In the genomic region with DNA sequence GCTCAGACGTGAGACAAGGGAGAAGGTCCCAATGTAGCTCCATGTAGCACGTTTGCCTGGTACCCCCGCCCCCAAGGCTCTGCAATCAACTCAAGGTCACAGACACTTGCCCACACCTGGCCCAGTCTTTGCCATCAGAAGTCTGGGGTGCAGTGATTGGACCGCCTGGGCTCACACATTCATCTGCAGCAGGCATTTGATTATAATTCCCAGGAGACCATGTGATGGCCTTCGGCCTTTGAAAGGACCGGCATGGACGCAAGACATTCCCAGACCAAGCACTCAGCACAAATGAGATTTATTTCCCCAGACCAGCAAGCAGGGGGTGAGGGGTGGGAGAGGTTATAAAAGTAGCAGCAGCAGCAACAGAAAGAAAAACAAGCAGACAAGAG, we compare ENCODE assay signal across 8 mouse cellular contexts. TPM values are rescaled to one million over a fixed set of nuclear protein-coding genes. Genes with fewer than 3 reads are reported as not detected.
DNase-seq lines count a peak whose midpoint lies in the region; ATAC-seq and TF ChIP-seq lines count a peak whose summit lies in the region.

No protein-coding gene starts in this region.

- no peak for TF ChIP-seq CTCF in lung, embryonic 14.5 days (IDR thresholded peaks at IDR 0.05; ENCODE audit: low read depth)
- no peak for TF ChIP-seq CTCF in brain, embryonic 14.5 days (IDR thresholded peaks at IDR 0.05; ENCODE audit: borderline replicate concordance, extremely low read depth, insufficient read depth, insufficient read length)
- TF ChIP-seq CTCF in cerebellum, adult 2 months (IDR thresholded peaks at IDR 0.05; ENCODE audit: borderline replicate concordance, insufficient read depth, low read depth, low read length): no peak

- DNase-seq in lung, embryonic 14.5 days: peak; percentile 44
- no peak for DNase-seq in lung, adult 18-20 months
- DNase-seq in brain, embryonic 14.5 days (ENCODE audit: low read depth): peak; percentile 14
- peak; percentile 91 for DNase-seq in kidney, adult 11 months
- DNase-seq in lung, postnatal 10 days: peak; percentile 59
- no peak for DNase-seq in frontal cortex, adult 2 months (ENCODE audit: extremely low spot score in 1 of 2, low spot score in 1 of 2)
- DNase-seq in thymus, postnatal 0 days (ENCODE audit: low spot score): no peak
- no peak for DNase-seq in cerebellum, adult 2 months

- no peak for TF ChIP-seq POLR2A in brain, embryonic 14.5 days (IDR thresholded peaks at IDR 0.05; ENCODE audit: borderline replicate concordance, extremely low read depth, insufficient read depth, insufficient read length, poor library complexity, severe bottlenecking)
- TF ChIP-seq POLR2A in cerebellum, adult 2 months (IDR thresholded peaks at IDR 0.05; ENCODE audit: borderline replicate concordance, insufficient read depth, low read length): no peak

- peak overlapping the region; percentile 92 for H3K27ac ChIP-seq in lung, embryonic 14.5 days (ENCODE audit: low read depth)
- no peak overlapping the region for H3K27ac ChIP-seq in cerebellum, adult 2 months (ENCODE audit: insufficient read depth, low read length)

- H3K4me3 ChIP-seq in lung, embryonic 14.5 days (ENCODE audit: low read depth, low read length): no peak overlapping the region
- H3K4me3 ChIP-seq in cerebellum, adult 2 months (replicated peaks; ENCODE audit: insufficient read depth, low read depth, low read length): no peak overlapping the region

- WGBS in lung, embryonic 14.5 days: 5% methylated on average over 7 of the region's 7 CpGs
- WGBS in cerebellum, adult 2 months: 63% methylated on average over 7 of the region's 7 CpGs

- H3K36me3 ChIP-seq in lung, embryonic 14.5 days (ENCODE audit: insufficient read depth): no peaks in the 10 kb centered on the region

- peak; percentile 62 for ATAC-seq in lung, embryonic 14.5 days (ENCODE audit: insufficient read depth)

- no peaks in the 10 kb centered on the region for H3K27me3 ChIP-seq in lung, embryonic 14.5 days (ENCODE audit: insufficient read depth, low read length)
- no peaks in the 10 kb centered on the region for H3K27me3 ChIP-seq in cerebellum, adult 2 months (ENCODE audit: control insufficient read depth, insufficient read depth, low read length)

- H3K9me3 ChIP-seq in lung, embryonic 14.5 days (ENCODE audit: low read depth, low read length): no peaks in the 10 kb centered on the region

- peaks cover 15% of the 10 kb centered on the region for H3K4me1 ChIP-seq in lung, embryonic 14.5 days (ENCODE audit: insufficient read depth)
- H3K4me1 ChIP-seq in cerebellum, adult 2 months (ENCODE audit: control insufficient read depth, insufficient read depth, low read length): peaks cover 6% of the 10 kb centered on the region; the same call in 1 of the 2 replicates

- H3K9ac ChIP-seq in lung, embryonic 14.5 days: no peak overlapping the region

- H3K4me2 ChIP-seq in lung, embryonic 14.5 days: peak overlapping the region; percentile 55

RNA-seq across cellular contexts. Expression of gene Tatdn2, which starts 6.8 kb away (rescaled TPM):
- 1.2 and 1.5 TPM in 2 replicates for polyA plus RNA-seq in lung, embryonic 14.5 days (2014; fragmentation: Nextera tagmentation; extraction: Ambion mirVana)
- polyA plus RNA-seq in brain, embryonic 14.5 days (2012; rRNA removed): 25.1 and 27.6 TPM in 2 replicates
- polyA plus RNA-seq in frontal cortex, adult 2 months (2012; rRNA removed): 29.3 and 29.9 TPM in 2 replicates
- polyA plus RNA-seq in thymus, postnatal 0 days (2015; fragmentation: Nextera tagmentation; extraction: Ambion mirVana): 1.5 and 1.7 TPM in 2 replicates
- polyA plus RNA-seq in cerebellum, adult 2 months (2012; rRNA removed): 28.9 and 31.0 TPM in 2 replicates

RNA-seq across cellular contexts. Expression of gene Ghrl, which starts 29.7 kb away (rescaled TPM):
- 0.34 TPM in 1 of 2 replicates, not detected in the other for polyA plus RNA-seq in lung, embryonic 14.5 days (2014; fragmentation: Nextera tagmentation; extraction: Ambion mirVana)
- polyA plus RNA-seq in brain, embryonic 14.5 days (2012; rRNA removed): 0.52 and 0.85 TPM in 2 replicates
- 0.23 and 0.30 TPM in 2 replicates for polyA plus RNA-seq in frontal cortex, adult 2 months (2012; rRNA removed)
- polyA plus RNA-seq in thymus, postnatal 0 days (2015; fragmentation: Nextera tagmentation; extraction: Ambion mirVana): 0.59 and 0.81 TPM in 2 replicates
- polyA plus RNA-seq in cerebellum, adult 2 months (2012; rRNA removed): 0.73 and 1.4 TPM in 2 replicates

RNA-seq across cellular contexts. Expression of gene Sec13, which starts 50.5 kb away (rescaled TPM):
- polyA plus RNA-seq in lung, embryonic 14.5 days (2014; fragmentation: Nextera tagmentation; extraction: Ambion mirVana): 286 and 295 TPM in 2 replicates
- polyA plus RNA-seq in brain, embryonic 14.5 days (2012; rRNA removed): 183 and 266 TPM in 2 replicates
- 93.8 and 111 TPM in 2 replicates for polyA plus RNA-seq in frontal cortex, adult 2 months (2012; rRNA removed)
- polyA plus RNA-seq in thymus, postnatal 0 days (2015; fragmentation: Nextera tagmentation; extraction: Ambion mirVana): 223 and 234 TPM in 2 replicates
- 108 and 114 TPM in 2 replicates for polyA plus RNA-seq in cerebellum, adult 2 months (2012; rRNA removed)

RNA-seq across cellular contexts. Expression of gene Irak2, which starts 51.7 kb away (rescaled TPM):
- 3.1 and 3.6 TPM in 2 replicates for polyA plus RNA-seq in lung, embryonic 14.5 days (2014; fragmentation: Nextera tagmentation; extraction: Ambion mirVana)
- polyA plus RNA-seq in brain, embryonic 14.5 days (2012; rRNA removed): 4.0 and 4.2 TPM in 2 replicates
- 31.3 and 34.9 TPM in 2 replicates for polyA plus RNA-seq in frontal cortex, adult 2 months (2012; rRNA removed)
- polyA plus RNA-seq in thymus, postnatal 0 days (2015; fragmentation: Nextera tagmentation; extraction: Ambion mirVana): 2.2 and 2.7 TPM in 2 replicates
- 15.5 and 19.5 TPM in 2 replicates for polyA plus RNA-seq in cerebellum, adult 2 months (2012; rRNA removed)

Comparison
In these comparisons a context has a peak if more than half of its experiments do, and no peak if none do; other contexts are left out.
1. DNase-seq: peak in lung, embryonic 14.5 days (single experiment), brain, embryonic 14.5 days (single experiment), kidney, adult 11 months (single experiment) and lung, postnatal 10 days (single experiment); none in lung, adult 18-20 months (0 of 2), frontal cortex, adult 2 months (0 of 2), thymus, postnatal 0 days (single experiment) and cerebellum, adult 2 months (0 of 2).